In the genomic region with DNA sequence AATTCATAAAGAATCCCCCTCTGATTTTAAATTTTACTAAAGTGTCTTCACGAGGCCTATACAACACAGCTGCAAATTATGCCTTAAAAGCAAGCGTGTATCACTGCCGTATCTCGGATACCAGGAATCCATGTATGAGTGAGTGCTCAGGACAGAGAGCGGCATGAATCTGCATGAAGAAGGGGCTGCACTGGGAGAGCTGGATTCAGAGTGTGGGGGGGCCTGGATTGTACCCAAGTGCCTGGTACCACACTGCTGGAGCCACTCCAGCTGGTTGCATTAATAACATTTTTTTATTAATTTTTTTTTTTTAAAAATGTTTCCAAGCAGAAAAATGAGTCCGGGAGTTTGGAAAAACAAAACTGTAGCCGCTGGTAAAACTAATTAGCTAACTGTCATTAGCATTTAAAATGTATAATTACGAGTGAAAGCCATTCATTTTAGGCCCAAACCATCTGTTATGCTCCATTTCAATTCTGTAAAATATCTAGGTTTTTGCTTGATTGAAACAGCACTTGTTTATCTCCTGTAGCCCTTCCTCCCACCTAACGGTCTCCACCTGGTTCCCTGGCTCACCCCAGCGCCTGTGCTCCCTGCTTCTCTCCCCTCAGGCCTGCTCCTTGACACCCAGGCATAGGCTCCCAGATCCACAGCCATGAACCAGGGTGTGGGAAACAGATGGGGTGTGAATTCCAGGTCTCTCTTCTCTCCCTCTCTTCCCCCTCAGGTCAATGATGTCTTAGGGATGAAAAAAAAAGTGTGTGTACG, we compare ENCODE assay signal across 26 mouse cellular contexts. TPM values are rescaled to one million over a fixed set of nuclear protein-coding genes. Genes with fewer than 3 reads are reported as not detected.
DNase-seq lines count a peak whose midpoint lies in the region; ATAC-seq lines count a peak whose summit lies in the region.
"Had no signal": no experiment of that assay in that cellular context is flagged by ENCODE, and none has a peak within 500 bp of the region (broad histone marks: within the 10 kb centered on the region; RNA-seq: fewer than 3 reads in every experiment).

No protein-coding gene starts in this region.

- H3K4me2 ChIP-seq in hindbrain, embryonic 12.5 days (replicated peaks) = no peak overlapping the region
- H3K4me2 ChIP-seq in hindbrain, embryonic 11.5 days (replicated peaks; ENCODE audit: low read depth, low read length) = no peak overlapping the region
- H3K4me2 ChIP-seq in neural tube, embryonic 13.5 days = no peak overlapping the region
- H3K4me2 ChIP-seq in hindbrain, embryonic 15.5 days = no peak overlapping the region
- H3K4me2 ChIP-seq: embryonic facial prominence, embryonic 12.5 days; heart, embryonic 15.5 days; liver, embryonic 15.5 days; lung, embryonic 15.5 days had no signal

- H3K9me3 ChIP-seq in hindbrain, embryonic 12.5 days (replicated peaks) = no peaks in the 10 kb centered on the region
- H3K9me3 ChIP-seq in hindbrain, embryonic 11.5 days (ENCODE audit: control insufficient read depth, low read length) = no peaks in the 10 kb centered on the region
- H3K9me3 ChIP-seq in neural tube, embryonic 13.5 days = no peaks in the 10 kb centered on the region
- H3K9me3 ChIP-seq in hindbrain, embryonic 15.5 days = no peaks in the 10 kb centered on the region
- H3K9me3 ChIP-seq: embryonic facial prominence, embryonic 12.5 days; heart, embryonic 15.5 days; limb, embryonic 10.5 days; liver, embryonic 15.5 days; lung, embryonic 15.5 days had no signal

- H3K27ac ChIP-seq in hindbrain, embryonic 12.5 days = 0 out of 2 replicates have a peak overlapping the region, but pooled peaks have one; percentile 1
- no peak overlapping the region for H3K27ac ChIP-seq in hindbrain, embryonic 11.5 days (ENCODE audit: low read depth, low read length)
- H3K27ac ChIP-seq in neural tube, embryonic 13.5 days (replicated peaks) = peak overlapping the region; percentile 52; the same call in 1 of the 2 replicates
- H3K27ac ChIP-seq in hindbrain, embryonic 15.5 days (replicated peaks) = peak overlapping the region; percentile 61
- H3K27ac ChIP-seq: embryonic facial prominence, embryonic 12.5 days; heart, embryonic 15.5 days; kidney, postnatal 0 days; limb, embryonic 10.5 days; liver, embryonic 15.5 days; lung, embryonic 15.5 days had no signal

- ATAC-seq in hindbrain, embryonic 12.5 days (ENCODE audit: low FRiP score) = no peak
- no peak for ATAC-seq in hindbrain, embryonic 11.5 days (ENCODE audit: low FRiP score)
- ATAC-seq in neural tube, embryonic 13.5 days (ENCODE audit: low read depth) = peak; percentile 42; the same call in 1 of the 2 replicates
- ATAC-seq in hindbrain, embryonic 15.5 days (ENCODE audit: low FRiP score, low read depth) = no peak
- ATAC-seq: CD4-positive, CD25-positive, alpha-beta regulatory T cell, adult 4 months had no signal

- WGBS in hindbrain, embryonic 12.5 days = 87% methylated on average over 11 of the region's 11 CpGs
- 90% methylated on average over 11 of the region's 11 CpGs for WGBS in hindbrain, embryonic 11.5 days
- WGBS in neural tube, embryonic 13.5 days = 64% methylated on average over 11 of the region's 11 CpGs
- WGBS in hindbrain, embryonic 15.5 days = 61% methylated on average over 11 of the region's 11 CpGs

- no peak for DNase-seq in hindbrain, embryonic 11.5 days (ENCODE audit: low spot score)
- no peak for DNase-seq in neural tube, embryonic 10.5 days (ENCODE audit: extremely low spot score, low spot score)
- no peak for DNase-seq in right cerebral cortex, adult 18-20 months
- no peak for DNase-seq in thymus, postnatal 36 days
- DNase-seq in adrenal gland, adult 8-10 months = no peak
- DNase-seq: adrenal gland, postnatal 25 days; cerebellum, adult 11-12 months; cerebellum, postnatal 14 days; heart, postnatal 36 days; kidney, adult 2 months; liver; thymus, postnatal 14 days had no signal

- H3K27me3 ChIP-seq in hindbrain, embryonic 12.5 days = no peaks in the 10 kb centered on the region
- H3K27me3 ChIP-seq in hindbrain, embryonic 11.5 days (ENCODE audit: control insufficient read depth, insufficient read depth, low read length) = no peaks in the 10 kb centered on the region
- no peaks in the 10 kb centered on the region for H3K27me3 ChIP-seq in neural tube, embryonic 13.5 days
- no peaks in the 10 kb centered on the region for H3K27me3 ChIP-seq in hindbrain, embryonic 15.5 days
- H3K27me3 ChIP-seq: embryonic facial prominence, embryonic 12.5 days; heart, embryonic 15.5 days; liver, embryonic 15.5 days; lung, embryonic 15.5 days had no signal

- H3K4me1 ChIP-seq in hindbrain, embryonic 12.5 days = no peaks in the 10 kb centered on the region
- H3K4me1 ChIP-seq in hindbrain, embryonic 11.5 days (replicated peaks; ENCODE audit: control insufficient read depth, insufficient read depth, low read length) = no peaks in the 10 kb centered on the region
- H3K4me1 ChIP-seq in neural tube, embryonic 13.5 days (replicated peaks) = peaks cover 11% of the 10 kb centered on the region; the same call in 1 of the 2 replicates
- H3K4me1 ChIP-seq in hindbrain, embryonic 15.5 days (replicated peaks) = 0 out of 2 replicates have a peak, but pooled peaks cover 3% of the 10 kb centered on the region
- H3K4me1 ChIP-seq: embryonic facial prominence, embryonic 12.5 days; heart, embryonic 15.5 days; limb, embryonic 10.5 days; liver, embryonic 15.5 days; lung, embryonic 15.5 days had no signal

- peaks cover 49% of the 10 kb centered on the region for H3K36me3 ChIP-seq in hindbrain, embryonic 12.5 days
- no peaks in the 10 kb centered on the region for H3K36me3 ChIP-seq in hindbrain, embryonic 11.5 days (ENCODE audit: control insufficient read depth, insufficient read depth, low read length)
- H3K36me3 ChIP-seq in neural tube, embryonic 13.5 days = peaks cover 66% of the 10 kb centered on the region
- H3K36me3 ChIP-seq in hindbrain, embryonic 15.5 days = peaks cover 21% of the 10 kb centered on the region
- H3K36me3 ChIP-seq: liver, embryonic 15.5 days had no signal

- H3K9ac ChIP-seq in hindbrain, embryonic 12.5 days = no peak overlapping the region
- no peak overlapping the region for H3K9ac ChIP-seq in hindbrain, embryonic 11.5 days (ENCODE audit: low read depth, low read length)
- H3K9ac ChIP-seq in neural tube, embryonic 13.5 days = no peak overlapping the region
- H3K9ac ChIP-seq in hindbrain, embryonic 15.5 days = no peak overlapping the region
- H3K9ac ChIP-seq: embryonic facial prominence, embryonic 12.5 days; heart, embryonic 15.5 days; liver, embryonic 15.5 days; lung, embryonic 15.5 days had no signal

- H3K4me3 ChIP-seq in hindbrain, embryonic 12.5 days = no peak overlapping the region
- no peak overlapping the region for H3K4me3 ChIP-seq in hindbrain, embryonic 11.5 days (ENCODE audit: low read depth, low read length)
- no peak overlapping the region for H3K4me3 ChIP-seq in neural tube, embryonic 13.5 days
- no peak overlapping the region for H3K4me3 ChIP-seq in hindbrain, embryonic 15.5 days
- H3K4me3 ChIP-seq: embryonic facial prominence, embryonic 12.5 days; heart, embryonic 15.5 days; limb, embryonic 10.5 days; liver, embryonic 15.5 days; lung, embryonic 15.5 days had no signal

RNA-seq across cellular contexts. Expression of a gene that starts 44.8 kb away (rescaled TPM):
- 1.8 and 2.0 TPM in 2 replicates for polyA plus RNA-seq in hindbrain, embryonic 12.5 days (2016; fragmentation: Nextera tagmentation; extraction: Ambion mirVana)
- 0.68 and 1.2 TPM in 2 replicates for polyA plus RNA-seq in hindbrain, embryonic 11.5 days (2014; fragmentation: Nextera tagmentation; extraction: Ambion mirVana)
- 1.3 and 1.6 TPM in 2 replicates for polyA plus RNA-seq in neural tube, embryonic 13.5 days (2015; fragmentation: Nextera tagmentation; extraction: Ambion mirVana)
- polyA plus RNA-seq in hindbrain, embryonic 15.5 days (2015; fragmentation: Nextera tagmentation; extraction: Ambion mirVana) = 2.1 and 2.6 TPM in 2 replicates
- total RNA-seq in adrenal gland, adult 8-10 months (2022) = 1 to 10 TPM in 2 of 4 experiments, under 1 TPM in 2; 0.35 to 1.3 (median 0.93) TPM
- total RNA-seq: gastrocnemius, adult 8-10 months; megakaryocyte-erythroid progenitor cell, adult 5-6 weeks; neutrophil, adult 5-6 weeks had no signal
- polyA plus RNA-seq: liver, embryonic 15.5 days; small intestine, adult 2 months had no signal
